9 mouse cellular contexts compared by ENCODE assay signal in the genomic region with DNA sequence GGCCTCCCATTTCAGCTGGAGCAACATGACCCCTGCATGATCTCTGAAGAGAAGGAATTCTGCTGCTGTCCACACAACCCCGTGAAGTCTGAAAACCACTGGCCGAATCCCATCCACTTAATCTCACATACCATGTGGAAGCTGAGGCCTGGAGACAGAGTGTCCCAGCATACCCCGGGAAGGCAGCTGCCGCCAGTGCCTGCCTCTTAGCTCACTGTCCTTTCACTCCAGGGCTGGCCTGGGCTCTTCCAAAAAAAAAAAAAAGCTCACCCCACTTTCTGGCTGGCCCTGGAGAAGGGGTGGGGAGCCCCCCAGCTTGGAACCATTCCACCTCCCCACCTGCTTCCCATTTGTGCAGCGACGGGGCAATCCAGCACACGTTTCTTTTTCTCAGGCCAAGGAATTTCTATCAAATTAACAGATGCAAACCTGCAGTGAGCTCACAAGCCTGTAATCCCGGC. TPM values are rescaled to one million over a fixed set of nuclear protein-coding genes. Genes with fewer than 3 reads are reported as not detected.
DNase-seq lines count a peak whose midpoint lies in the region; ATAC-seq and TF ChIP-seq lines count a peak whose summit lies in the region.
"Had no signal": no experiment of that assay in that cellular context is flagged by ENCODE, and none has a peak within 500 bp of the region (broad histone marks: within the 10 kb centered on the region; RNA-seq: fewer than 3 reads in every experiment).

No protein-coding gene starts in this region.

- no peak for TF ChIP-seq POLR2A in kidney, adult 2 months (IDR thresholded peaks at IDR 0.05; ENCODE audit: low read depth, low read length)

- no peak overlapping the region for H3K4me2 ChIP-seq in heart, embryonic 14.5 days (ENCODE audit: low read length)
- no peak overlapping the region for H3K4me2 ChIP-seq in stomach, embryonic 14.5 days (replicated peaks; ENCODE audit: low read depth, low read length)
- H3K4me2 ChIP-seq in liver, embryonic 11.5 days = no peak overlapping the region

- no peaks in the 10 kb centered on the region for H3K36me3 ChIP-seq in kidney, adult 2 months (ENCODE audit: control insufficient read depth, insufficient read depth, low read length)
- H3K36me3 ChIP-seq in heart, embryonic 14.5 days (ENCODE audit: control insufficient read depth, insufficient read depth, low read length) = no peaks in the 10 kb centered on the region
- no peaks in the 10 kb centered on the region for H3K36me3 ChIP-seq in stomach, embryonic 14.5 days (ENCODE audit: control insufficient read depth, insufficient read depth, low read length)
- no peaks in the 10 kb centered on the region for H3K36me3 ChIP-seq in liver, embryonic 11.5 days (ENCODE audit: control insufficient read depth, insufficient read depth, low read length)

- H3K9me3 ChIP-seq in heart, embryonic 14.5 days (ENCODE audit: control insufficient read depth, low read length) = no peaks in the 10 kb centered on the region
- no peaks in the 10 kb centered on the region for H3K9me3 ChIP-seq in stomach, embryonic 14.5 days (ENCODE audit: control insufficient read depth, low read depth, low read length)
- no peaks in the 10 kb centered on the region for H3K9me3 ChIP-seq in liver, embryonic 11.5 days (ENCODE audit: control insufficient read depth, low read length)

- peak overlapping the region; percentile 6; the same call in 1 of the 2 replicates for H3K9ac ChIP-seq in heart, embryonic 14.5 days (ENCODE audit: low read length)
- no peak overlapping the region for H3K9ac ChIP-seq in stomach, embryonic 14.5 days (replicated peaks; ENCODE audit: low read depth, low read length)
- H3K9ac ChIP-seq in liver, embryonic 11.5 days (ENCODE audit: low read depth, low read length) = no peak overlapping the region

- no peak for TF ChIP-seq CTCF in kidney, adult 2 months (conservative IDR thresholded peaks at IDR 0.05; ENCODE audit: insufficient read depth, insufficient read length, low read depth, low read length)

- WGBS in kidney, adult 2 months = 72% methylated on average over 8 of the region's 8 CpGs
- 27% methylated on average over 8 of the region's 8 CpGs for WGBS in heart, embryonic 14.5 days
- WGBS in stomach, embryonic 14.5 days = 30% methylated on average over 8 of the region's 8 CpGs
- WGBS in liver, embryonic 11.5 days = 59% methylated on average over 8 of the region's 8 CpGs

- no peaks in the 10 kb centered on the region for H3K4me1 ChIP-seq in kidney, adult 2 months (ENCODE audit: control insufficient read depth, insufficient read depth, low read length)
- H3K4me1 ChIP-seq in heart, embryonic 14.5 days (ENCODE audit: control insufficient read depth in 2 of 2, insufficient read depth in 2 of 2, low read length in 2 of 2) = peaks cover 30 to 38% of the 10 kb centered on the region in 2 experiments
- peaks cover 30% of the 10 kb centered on the region for H3K4me1 ChIP-seq in stomach, embryonic 14.5 days (ENCODE audit: control insufficient read depth, insufficient read depth, low read length)
- no peaks in the 10 kb centered on the region for H3K4me1 ChIP-seq in liver, embryonic 11.5 days (replicated peaks; ENCODE audit: control insufficient read depth, insufficient read depth, low read length)

- H3K27me3 ChIP-seq in kidney, adult 2 months (replicated peaks; ENCODE audit: control insufficient read depth, insufficient read depth, low read length) = no peaks in the 10 kb centered on the region
- no peaks in the 10 kb centered on the region for H3K27me3 ChIP-seq in heart, embryonic 14.5 days (ENCODE audit: control insufficient read depth, insufficient read depth, low read length)
- no peaks in the 10 kb centered on the region for H3K27me3 ChIP-seq in stomach, embryonic 14.5 days (ENCODE audit: control insufficient read depth, insufficient read depth, low read length)
- H3K27me3 ChIP-seq in liver, embryonic 11.5 days (replicated peaks; ENCODE audit: control insufficient read depth, insufficient read depth, low read length) = no peaks in the 10 kb centered on the region

- no peak overlapping the region for H3K27ac ChIP-seq in kidney, adult 2 months (ENCODE audit: insufficient read depth, low read depth, low read length)
- H3K27ac ChIP-seq in heart, embryonic 14.5 days (replicated peaks in 1 of 2; ENCODE audit: control insufficient read depth in 1 of 2, insufficient read depth in 1 of 2, low read depth in 2 of 2, low read length in 2 of 2) = peak overlapping the region; percentile 35 to 47
- peak overlapping the region; percentile 48; the same call in 1 of the 2 replicates for H3K27ac ChIP-seq in stomach, embryonic 14.5 days (ENCODE audit: low read length)
- H3K27ac ChIP-seq in liver, embryonic 11.5 days (ENCODE audit: low read depth, low read length) = no peak overlapping the region

- peak; percentile 19 to 39 for DNase-seq in kidney, postnatal 4 days
- no peak for DNase-seq in kidney, adult 2 months
- peak; percentile 38 for DNase-seq in gastrocnemius, postnatal 25 days
- DNase-seq in liver, embryonic 11.5 days (ENCODE audit: low spot score) = no peak
- no peak for DNase-seq in urinary bladder, adult 18-20 months (ENCODE audit: low spot score in 2 of 2)
- DNase-seq: right cerebral cortex, postnatal 14 days had no signal

- peak; percentile 44; the same call in 1 of the 2 replicates for ATAC-seq in heart, embryonic 14.5 days (ENCODE audit: insufficient number of reproducible peaks, insufficient read depth, low FRiP score, low read depth)
- 0 out of 2 replicates have a peak, but pooled peaks have one; percentile 16 for ATAC-seq in stomach, embryonic 14.5 days (ENCODE audit: insufficient number of reproducible peaks, insufficient read depth, low FRiP score, low read depth)
- no peak for ATAC-seq in liver, embryonic 11.5 days (replicated peaks; ENCODE audit: low FRiP score)

- H3K4me3 ChIP-seq in kidney, adult 2 months (ENCODE audit: insufficient read depth, low read depth, low read length) = no peak overlapping the region
- no peak overlapping the region for H3K4me3 ChIP-seq in heart, embryonic 14.5 days (ENCODE audit: control insufficient read depth in 1 of 2, insufficient read depth in 1 of 2, low read depth in 1 of 2, low read length in 2 of 2)
- no peak overlapping the region for H3K4me3 ChIP-seq in stomach, embryonic 14.5 days (ENCODE audit: low read depth, low read length)
- H3K4me3 ChIP-seq in liver, embryonic 11.5 days (ENCODE audit: low read depth, low read length) = no peak overlapping the region

RNA-seq across cellular contexts. Expression of a gene that starts 32.9 kb away (rescaled TPM):
- 3.5 TPM in 2 replicates for polyA plus RNA-seq in kidney, adult 2 months (2012; rRNA removed)
- total RNA-seq in gastrocnemius, postnatal 25 days (2021) = under 1 TPM; 0.32 to 0.67 TPM
- polyA plus RNA-seq in heart, embryonic 14.5 days (2014; fragmentation: Nextera tagmentation; extraction: Ambion mirVana) = 6.3 and 7.4 TPM in 2 replicates
- polyA plus RNA-seq in stomach, embryonic 14.5 days (2014; fragmentation: Nextera tagmentation; extraction: Ambion mirVana) = 9.8 and 12.3 TPM in 2 replicates
- polyA plus RNA-seq in liver, embryonic 11.5 days (2014; fragmentation: Nextera tagmentation; extraction: Ambion mirVana) = 2.5 and 4.0 TPM in 2 replicates
- total RNA-seq: MEL had no signal

Comparison
In these comparisons a context has a peak if more than half of its experiments do, and no peak if none do; other contexts are left out.
1. DNase-seq: peak in kidney, postnatal 4 days (2 of 2) and gastrocnemius, postnatal 25 days (single experiment); none in kidney, adult 2 months (single experiment), liver, embryonic 11.5 days (single experiment) and urinary bladder, adult 18-20 months (0 of 2).
2. H3K27ac ChIP-seq: peak in heart, embryonic 14.5 days (2 of 2) and stomach, embryonic 14.5 days (single experiment); none in kidney, adult 2 months (single experiment) and liver, embryonic 11.5 days (single experiment).